Mouse (Mus musculus): ENCODE measurements around the gene Gm2026.
"Not testable (repeated sequence)": the region's sequence is repeated elsewhere in the genome, so short reads cannot be mapped to it uniquely, and the experiment has no call there.

The Gm2026 gene

GRCm38 (mm10) chr2:175965031-175965430 is at the start of gene Gm2026:
Gm2026 (plus strand) TSS chr2:175965331.
- in situ Hi-C loops (cut with MboI, MseI) = not testable (repeated sequence)

DNA sequence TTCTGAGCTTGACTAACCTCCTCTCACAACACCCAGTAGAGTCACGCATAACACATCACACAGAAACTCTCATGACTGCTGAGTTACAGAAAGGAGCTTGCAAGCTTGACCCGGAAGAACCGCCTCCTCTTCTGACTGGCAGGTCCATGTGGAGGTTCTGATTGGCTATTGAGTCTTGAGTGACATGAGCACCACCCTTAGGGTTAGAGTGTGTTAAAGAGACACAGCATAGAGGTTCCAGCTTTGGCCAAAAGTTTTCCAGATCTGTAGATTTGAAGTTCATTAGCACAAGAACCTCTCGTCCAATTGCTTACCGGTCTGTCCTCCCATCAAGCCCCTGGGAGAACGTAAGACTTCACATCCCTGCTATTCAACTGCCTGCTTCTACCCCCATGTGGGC is 34.1 kb upstream of the Gm2026 start, which contains the start of gene Zfp966:
TSS of gene Zfp966 (minus strand) at position 101 of the 400 bp plus-strand sequence.
- in situ Hi-C loops (cut with MboI, MseI) = not testable (repeated sequence)
